Mouse (Mus musculus) 3134 (cell line): ENCODE measurements around the gene Hoxa7.

Experiments
- DNase-seq: peaks from one replicate; pipeline ENCODE4 v3.0.0-alpha.2; 2011; ENCODE audit warnings: low spot score; ENCODE audit not compliant: insufficient read length; ENCODE audit errors: extremely low read depth

Hoxa7 gene

GRCm38 (mm10) chr6:52213119-52213986 is 8.3 kb downstream of the Hoxa7 start, which contains the start of the genes Hoxa3 and Gm28308:
TSS of gene Hoxa3 (minus strand) at chr6:52213336.
TSS of gene Gm28308 (minus strand) at chr6:52213339.
- peak; percentile 81 for DNase-seq

- peak; percentile 78 for DNase-seq
These were observed 9.0 kb downstream of the Hoxa7 start for GRCm38 (mm10) chr6:52212556-52213118.

GRCm38 (mm10) chr6:52211961-52212360 is 9.7 kb downstream of the Hoxa7 start:
- DNase-seq = no peak

- peak; percentile 84 for DNase-seq
These were observed 10.3 kb downstream of the Hoxa7 start for GRCm38 (mm10) chr6:52211170-52211935.

- DNase-seq = no peak
These were observed 12.0 kb downstream of the Hoxa7 start for GRCm38 (mm10) chr6:52209685-52210046.

- DNase-seq = no peak
These were observed 12.6 kb downstream of the Hoxa7 start for GRCm38 (mm10) chr6:52208868-52209684.

- DNase-seq = peak; percentile 71
These were observed 13.4 kb downstream of the Hoxa7 start, which contains the start of gene Hoxa6 for GRCm38 (mm10) chr6:52208072-52208867. TSS of gene Hoxa6 (minus strand) at chr6:52208722.

- DNase-seq = no peak
These were observed 14.0 kb downstream of the Hoxa7 start for GRCm38 (mm10) chr6:52207684-52207976.

- no peak for DNase-seq
These were observed 14.6 kb downstream of the Hoxa7 start for GRCm38 (mm10) chr6:52206882-52207683.

- DNase-seq = no peak
These were observed 15.7 kb downstream of the Hoxa7 start for GRCm38 (mm10) chr6:52205638-52206621.

- no peak for DNase-seq
These were observed 16.4 kb downstream of the Hoxa7 start for GRCm38 (mm10) chr6:52205221-52205620.

- no peak for DNase-seq
These were observed 17.5 kb downstream of the Hoxa7 start, which contains the start of gene Hoxa5 for GRCm38 (mm10) chr6:52204050-52204752. TSS of gene Hoxa5 (minus strand) at chr6:52204587.

- DNase-seq = no peak
These were observed 18.1 kb downstream of the Hoxa7 start for GRCm38 (mm10) chr6:52203371-52204049.

- DNase-seq = no peak
These were observed 18.6 kb downstream of the Hoxa7 start for GRCm38 (mm10) chr6:52203121-52203370.

- no peak for DNase-seq
These were observed 19.1 kb downstream of the Hoxa7 start for GRCm38 (mm10) chr6:52202362-52203120.

GRCm38 (mm10) chr6:52201269-52201668 is 20.4 kb downstream of the Hoxa7 start:
- no peak for DNase-seq
